Mouse (Mus musculus) left cerebral cortex, postnatal 25 days (tissue): ENCODE measurements at regions not wholly inside any gene's neighbourhood (a gene's known extent, or its start where the extent isn't known, plus 50 kb on each side); places are given as distances from the start of the nearest gene placed in this dataset.

Experiments used
- DNase-seq, 2 experiments: peaks; one replicate each; pipeline ENCODE4 v3.0.0; 2022; ENCODE audit warnings: low spot score in 2 of 2, mixed read lengths in 1 of 2
- intact Hi-C: fragments of 180-260 bp; cut with DNase I; formaldehyde crosslinking; loops from one replicate; pipeline ENCODE4 v1.15.1; 2025

DNA sequence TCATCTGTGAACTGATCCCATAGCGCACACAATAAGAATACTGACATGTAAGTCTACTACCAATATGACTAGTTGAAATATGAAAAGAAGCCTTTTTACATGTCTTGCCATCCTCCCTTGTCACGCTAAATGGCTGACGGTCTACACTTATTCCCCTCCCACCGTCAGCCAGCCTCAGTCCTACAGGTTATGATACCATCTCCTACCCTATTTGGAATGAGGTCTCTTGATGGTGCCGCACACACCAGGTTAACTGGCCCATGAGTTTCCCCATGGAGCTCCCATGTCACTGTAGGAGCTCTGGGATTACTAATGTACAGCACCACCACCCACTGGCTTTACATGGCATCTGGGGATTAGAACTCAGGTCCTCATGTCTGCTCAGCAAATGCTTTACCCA is 60.0 kb upstream of the Synm start:
- DNase-seq, result no peak
- intact Hi-C loops, result no loop called here

- no peak for DNase-seq
- intact Hi-C loops, result no loop called here
These were observed 58.0 kb upstream of the Synm start for GRCm38 (mm10) chr7:67817556-67817955.

- intact Hi-C loops, result no loop called here
- DNase-seq, result no peak
These were observed 55.3 kb upstream of the Synm start for GRCm38 (mm10) chr7:67814861-67815260.
